Mouse (Mus musculus) E14TG2a.4 (cell line): ENCODE measurements at regions not wholly inside any gene's neighbourhood (a gene's known extent, or its start where the extent isn't known, plus 50 kb on each side); places are given as distances from the start of the nearest gene placed in this dataset.

Experiments used
- H3K27me3 ChIP-seq: 2 replicates; pipeline ENCODE4 v1.6.1; 2014; ENCODE audit warnings: low read length, control low read depth; ENCODE audit not compliant: insufficient read depth
- H3K36me3 ChIP-seq: 2 replicates; pipeline ENCODE4 v1.6.1; 2014; ENCODE audit warnings: low read length, control low read depth; ENCODE audit not compliant: insufficient read depth
- H3K4me1 ChIP-seq: replicated peaks from 2 replicates; pipeline ENCODE4 v1.6.1; 2014; ENCODE audit warnings: low read depth, low read length, control low read depth
- H3K4me3 ChIP-seq: replicated peaks from 2 replicates; pipeline ENCODE4 v1.5.1; 2014; ENCODE audit warnings: mild to moderate bottlenecking, low read length
- H3K9me3 ChIP-seq: 2 replicates; pipeline ENCODE4 v1.6.1; 2014; ENCODE audit warnings: low read length, control low read depth
- CTCF ChIP-seq: conservative IDR thresholded peaks from 2 replicates; pipeline ENCODE4 v1.5.1; 2014; ENCODE audit warnings: low read length
- NANOG ChIP-seq: IDR thresholded peaks from 2 replicates; pipeline ENCODE4 v1.6.1; 2014; ENCODE audit warnings: borderline replicate concordance, low read length, mixed read lengths
- POU5F1 ChIP-seq: IDR thresholded peaks from 2 replicates; pipeline ENCODE4 v1.6.1; 2014; ENCODE audit warnings: low read length, borderline replicate concordance

DNA sequence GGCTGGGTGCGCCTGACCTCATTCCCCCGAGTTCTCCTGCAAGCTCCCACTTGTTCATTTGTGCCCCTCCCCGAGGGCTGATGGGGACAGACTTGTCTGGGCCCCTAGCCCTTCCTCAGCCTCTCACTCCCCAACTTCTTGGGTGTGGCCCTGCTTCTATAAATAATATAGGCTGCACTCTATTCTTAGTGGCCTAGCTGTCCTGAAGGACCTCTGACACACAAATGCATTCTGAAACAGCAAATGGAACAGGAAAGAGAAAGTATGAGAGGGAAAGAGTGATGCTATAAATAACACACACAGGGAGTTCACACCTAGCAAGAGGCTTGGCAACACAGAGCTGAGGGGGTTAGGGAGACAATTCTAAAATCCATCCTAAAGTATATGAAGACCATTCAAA lies 544.0 kb downstream of the Rnf144b start:
- Histone ChIP-seq H3K9me3 (no peaks in the 10 kb centered on the region), H3K4me1 (no peaks in the 10 kb centered on the region), H3K27me3 (no peaks in the 10 kb centered on the region), H3K36me3 (no peaks in the 10 kb centered on the region), H3K4me3 (no peak overlapping the region)
- TF ChIP-seq POU5F1 = no peak
- no peak for TF ChIP-seq CTCF
- TF ChIP-seq NANOG = no peak

DNA sequence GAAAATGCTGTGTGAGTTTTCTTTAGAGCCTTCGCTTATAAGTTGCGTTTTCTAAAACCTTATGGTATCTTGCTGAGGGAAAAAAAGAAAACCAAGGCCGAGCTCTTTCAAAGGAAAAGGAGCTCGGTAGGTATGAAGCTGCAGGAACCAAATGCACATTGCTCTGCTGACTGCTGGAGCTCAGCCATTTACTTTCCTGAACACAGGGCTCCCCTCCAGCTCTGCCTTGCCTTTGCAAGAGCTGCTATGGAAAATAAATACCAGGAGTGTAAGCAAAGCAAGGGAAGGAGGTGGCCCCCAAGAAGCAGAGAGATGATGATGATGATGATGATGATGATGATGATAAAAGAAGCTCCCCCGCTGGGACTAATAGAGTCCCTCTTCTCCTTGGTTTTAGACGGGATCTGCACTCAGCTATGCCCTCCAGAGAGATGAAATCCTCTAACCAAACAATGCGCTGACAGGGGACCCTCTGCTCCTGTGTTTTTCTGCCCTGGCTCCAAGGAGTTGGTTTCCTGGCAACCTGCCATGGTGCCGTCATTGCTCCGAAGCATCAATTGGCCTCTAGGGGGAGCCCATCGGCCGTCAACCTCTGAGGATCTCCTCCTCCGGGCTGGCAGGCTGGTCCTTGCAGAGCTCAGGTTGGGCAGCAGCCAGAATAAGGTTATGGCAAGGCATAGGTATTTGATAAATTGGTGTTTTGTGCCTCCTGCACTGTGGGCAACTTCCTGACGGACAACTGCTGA lies 544.7 kb downstream of the Rnf144b start:
- Histone ChIP-seq H3K9me3 (no peaks in the 10 kb centered on the region), H3K27me3 (no peaks in the 10 kb centered on the region), H3K36me3 (no peaks in the 10 kb centered on the region), H3K4me3 (no peak overlapping the region), H3K4me1 (no peaks in the 10 kb centered on the region)
- TF ChIP-seq CTCF (peak; percentile 62), NANOG (no peak), POU5F1 (no peak)

DNA sequence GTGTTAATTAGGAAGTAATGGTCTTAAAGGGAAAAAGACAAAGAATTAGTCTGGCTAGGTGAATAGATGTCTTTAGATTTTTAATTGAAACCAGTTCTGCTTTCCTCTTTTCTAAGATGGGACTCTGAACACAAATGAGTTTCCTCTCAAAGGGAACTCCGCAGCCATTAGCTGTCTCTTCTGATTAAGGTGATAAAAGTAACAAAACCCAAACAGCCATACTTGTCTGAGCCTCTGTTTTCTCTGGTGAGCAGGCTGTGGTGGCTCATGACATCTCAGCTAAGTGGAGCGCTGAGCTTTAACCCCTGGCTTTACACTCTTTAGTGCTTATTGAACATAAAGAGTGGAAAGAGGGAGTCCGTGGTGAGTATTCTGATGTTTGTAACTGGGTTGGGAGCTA lies 565.7 kb downstream of the Rnf144b start:
- TF ChIP-seq CTCF (no peak), POU5F1 (no peak), NANOG (no peak)

DNA sequence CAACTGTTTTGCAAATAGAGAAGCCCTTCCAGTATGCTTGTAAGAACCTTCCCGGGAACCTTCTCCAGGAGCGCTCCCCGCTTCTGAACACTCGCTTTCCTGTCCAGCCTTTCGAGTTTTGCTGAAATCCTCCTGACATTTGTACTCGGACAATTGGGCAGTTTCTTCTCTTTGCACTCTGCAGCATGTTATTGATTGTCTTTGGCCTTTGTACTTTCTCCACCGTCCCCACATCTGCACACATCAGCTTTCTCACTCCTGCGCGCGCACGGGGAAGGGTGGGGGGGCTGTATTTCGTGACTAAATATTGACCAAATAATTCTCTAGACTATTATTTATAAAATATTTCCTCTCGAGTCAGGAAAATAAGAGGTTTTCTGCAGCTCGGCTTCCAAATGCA lies 567.2 kb upstream of the Id4 start:
- peaks cover 28% of the 10 kb centered on the region for H3K4me1 ChIP-seq
- H3K36me3 ChIP-seq = no peaks in the 10 kb centered on the region
- peak overlapping the region; percentile 54 for H3K4me3 ChIP-seq
- H3K27me3 ChIP-seq = 0 out of 2 replicates have a peak, but pooled peaks cover 4% of the 10 kb centered on the region
- TF ChIP-seq NANOG (no peak), POU5F1 (no peak), CTCF (no peak)
- no peaks in the 10 kb centered on the region for H3K9me3 ChIP-seq

More for the DNA sequence above, 565.7 kb downstream of the Rnf144b start:
- H3K36me3 ChIP-seq = no peaks in the 10 kb centered on the region
- H3K9me3 ChIP-seq = no peaks in the 10 kb centered on the region
- peaks cover 8% of the 10 kb centered on the region for H3K4me1 ChIP-seq
- H3K4me3 ChIP-seq = no peak overlapping the region
- H3K27me3 ChIP-seq = 0 out of 2 replicates have a peak, but pooled peaks cover under 1% of the 10 kb centered on the region

DNA sequence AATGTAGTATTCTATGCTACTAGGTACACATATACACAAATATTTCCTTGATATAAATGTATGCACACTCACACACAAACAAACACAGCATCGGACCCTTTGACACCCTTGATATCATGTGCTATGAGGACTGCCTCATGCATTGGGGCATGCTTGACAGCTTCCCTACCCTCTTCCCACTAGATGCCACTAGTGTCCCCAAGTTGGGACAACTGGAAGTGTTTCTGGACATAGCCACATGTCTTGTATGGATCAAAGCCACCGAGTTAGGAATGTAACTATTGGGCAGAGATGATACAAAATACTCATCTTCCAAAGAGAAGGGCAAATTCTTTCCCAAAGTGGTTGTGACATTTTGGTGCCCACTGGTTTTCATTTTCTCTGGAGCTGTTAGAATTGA lies 565.2 kb upstream of the Id4 start:
- H3K9me3 ChIP-seq = no peaks in the 10 kb centered on the region
- peaks cover 23% of the 10 kb centered on the region for H3K4me1 ChIP-seq
- TF ChIP-seq NANOG (no peak), CTCF (no peak), POU5F1 (no peak)
- H3K36me3 ChIP-seq = no peaks in the 10 kb centered on the region
- H3K27me3 ChIP-seq = 0 out of 2 replicates have a peak, but pooled peaks cover 4% of the 10 kb centered on the region
- H3K4me3 ChIP-seq = no peak overlapping the region

DNA sequence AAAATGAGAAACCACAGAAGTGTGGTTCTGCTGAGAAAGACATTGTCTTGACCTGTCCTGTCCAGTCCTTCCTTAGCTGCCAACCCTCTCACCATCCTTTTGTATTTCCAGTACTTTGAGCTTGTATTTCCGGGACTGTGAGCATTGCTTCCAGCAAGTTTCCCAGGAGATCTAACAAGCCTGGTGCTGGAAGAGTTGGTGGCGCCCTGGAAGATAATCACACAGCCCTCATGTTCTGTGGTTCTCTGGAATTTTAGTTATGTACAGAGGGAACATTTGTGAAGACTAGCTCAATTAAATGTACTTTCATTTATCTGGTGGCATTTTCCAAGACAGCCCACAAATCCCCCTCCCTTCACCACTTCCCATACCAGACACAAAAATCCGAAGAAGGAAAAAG lies 560.5 kb upstream of the Id4 start:
- no peaks in the 10 kb centered on the region for H3K36me3 ChIP-seq
- H3K9me3 ChIP-seq = no peaks in the 10 kb centered on the region
- peaks cover 3% of the 10 kb centered on the region; the same call in 1 of the 2 replicates for H3K4me1 ChIP-seq
- TF ChIP-seq CTCF (no peak), POU5F1 (no peak), NANOG (no peak)
- H3K27me3 ChIP-seq = no peaks in the 10 kb centered on the region
- H3K4me3 ChIP-seq = no peak overlapping the region

DNA sequence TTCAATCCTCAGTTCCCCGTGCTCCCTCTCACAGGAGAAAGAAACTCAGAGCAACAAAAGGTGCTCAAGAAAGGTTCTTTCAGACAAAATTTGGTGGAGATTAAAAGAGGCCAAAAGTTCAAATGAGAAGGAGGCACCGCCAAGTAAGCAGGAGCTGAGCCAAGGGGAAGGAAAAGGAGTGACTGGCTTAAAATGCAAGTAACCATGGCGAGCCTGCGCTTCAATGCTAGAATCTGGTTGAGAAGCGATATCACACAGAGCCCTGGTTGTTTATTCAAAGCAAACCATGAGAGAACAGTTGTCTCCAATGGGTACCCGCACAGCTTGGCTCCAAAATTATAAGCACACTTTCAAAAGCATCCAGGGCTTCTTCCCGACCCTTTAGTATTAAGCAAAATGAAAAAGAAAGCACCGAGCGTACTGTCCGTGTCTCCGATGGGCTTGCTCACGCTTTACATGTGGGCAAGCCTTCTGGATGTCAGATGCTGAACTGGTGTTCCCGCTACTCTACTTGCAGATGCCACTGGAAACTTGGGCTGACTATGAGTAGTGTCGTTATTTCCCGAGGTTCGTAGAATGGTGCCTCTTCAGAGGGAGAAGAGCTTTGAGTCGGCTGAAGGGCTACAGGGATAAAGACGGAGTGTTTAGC lies 552.9 kb upstream of the Id4 start:
- Histone ChIP-seq H3K9me3 (no peaks in the 10 kb centered on the region), H3K4me1 (no peaks in the 10 kb centered on the region), H3K4me3 (no peak overlapping the region), H3K36me3 (no peaks in the 10 kb centered on the region), H3K27me3 (no peaks in the 10 kb centered on the region; the same call in 1 of the 2 replicates)
- TF ChIP-seq POU5F1 = no peak
- TF ChIP-seq NANOG = no peak
- TF ChIP-seq CTCF = no peak

DNA sequence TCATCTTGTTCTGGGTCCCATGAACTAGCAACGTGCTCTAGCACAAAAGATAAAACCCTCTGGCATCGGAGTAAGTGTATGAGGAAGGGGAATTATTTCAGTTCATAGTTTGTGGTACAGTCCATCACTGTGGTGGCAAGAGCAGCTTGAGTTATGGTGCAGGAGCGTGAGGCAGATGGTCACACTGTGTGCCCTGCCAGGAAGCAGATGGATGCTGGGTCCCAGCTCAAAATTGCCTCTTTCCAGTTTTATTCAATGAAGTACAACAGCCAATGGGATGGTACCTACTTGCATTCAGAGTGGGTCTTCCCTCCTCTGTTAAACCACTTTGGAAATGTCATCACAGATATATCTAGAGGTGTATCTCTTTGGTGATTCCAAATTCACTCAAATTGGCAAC lies 551.7 kb upstream of the Id4 start:
- no peaks in the 10 kb centered on the region; the same call in 1 of the 2 replicates for H3K27me3 ChIP-seq
- TF ChIP-seq POU5F1 (no peak), CTCF (no peak), NANOG (no peak)
- no peaks in the 10 kb centered on the region for H3K4me1 ChIP-seq
- no peaks in the 10 kb centered on the region for H3K9me3 ChIP-seq
- H3K36me3 ChIP-seq = no peaks in the 10 kb centered on the region
- no peak overlapping the region for H3K4me3 ChIP-seq

DNA sequence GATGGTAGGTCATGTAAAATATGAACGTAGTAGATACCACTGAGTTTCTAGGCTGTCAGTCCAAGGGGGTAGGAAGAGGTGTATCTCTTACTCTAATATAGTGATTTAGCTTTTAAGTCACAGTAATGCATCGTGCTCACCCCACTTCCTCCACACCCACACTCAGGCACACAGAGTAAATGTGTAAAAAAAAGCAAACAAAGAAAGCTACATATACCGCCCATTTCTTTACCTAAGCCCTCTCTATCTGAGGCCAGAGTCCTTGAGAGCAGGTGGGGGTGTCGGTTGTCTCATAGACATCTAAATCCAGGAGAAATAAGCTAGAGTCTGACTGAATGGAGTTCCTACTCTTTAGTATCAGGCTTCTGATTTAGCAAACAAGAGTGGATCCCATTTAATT lies 548.5 kb upstream of the Id4 start:
- H3K36me3 ChIP-seq = no peaks in the 10 kb centered on the region
- H3K27me3 ChIP-seq = no peaks in the 10 kb centered on the region; the same call in 1 of the 2 replicates
- no peaks in the 10 kb centered on the region for H3K4me1 ChIP-seq
- TF ChIP-seq CTCF = no peak
- no peak for TF ChIP-seq NANOG
- TF ChIP-seq POU5F1 = no peak
- H3K4me3 ChIP-seq = no peak overlapping the region
- no peaks in the 10 kb centered on the region for H3K9me3 ChIP-seq
